Comparison of ENCODE assay signal across 14 mouse cellular contexts in genomic region chr9:41011512-41012436, GRCm38 (mm10). TPM values are rescaled to one million over a fixed set of nuclear protein-coding genes. Genes with fewer than 3 reads are reported as not detected.
DNase-seq lines count a peak whose midpoint lies in the region; ATAC-seq lines count a peak whose summit lies in the region.
"Had no signal": no experiment of that assay in that cellular context is flagged by ENCODE, and none has a peak within 500 bp of the region (broad histone marks: within the 10 kb centered on the region; RNA-seq: fewer than 3 reads in every experiment).

No protein-coding gene starts in this region.

- DNase-seq in retina, postnatal 1 day, result peak; percentile 39
- no peak for DNase-seq in retina, embryonic 14.5 days (ENCODE audit: low spot score)
- DNase-seq in hindbrain, embryonic 11.5 days (ENCODE audit: low spot score), result peak; percentile 61
- DNase-seq in gastrocnemius, postnatal 14 days, result no peak
- DNase-seq in cerebellum, adult 11-12 months, result no peak

- peak overlapping the region; percentile 75 for H3K27ac ChIP-seq in hindbrain, embryonic 11.5 days (ENCODE audit: low read depth, low read length)
- peak overlapping the region; percentile 92 for H3K27ac ChIP-seq in midbrain, embryonic 12.5 days (replicated peaks)
- H3K27ac ChIP-seq in kidney, embryonic 14.5 days (ENCODE audit: low read depth, low read length), result no peak overlapping the region
- H3K27ac ChIP-seq: heart, embryonic 13.5 days; intestine, embryonic 15.5 days; macrophage had no signal

- no peak overlapping the region for H3K9ac ChIP-seq in hindbrain, embryonic 11.5 days (ENCODE audit: low read depth, low read length)
- H3K9ac ChIP-seq in midbrain, embryonic 12.5 days (replicated peaks), result no peak overlapping the region
- no peak overlapping the region for H3K9ac ChIP-seq in kidney, embryonic 14.5 days (ENCODE audit: low read depth, low read length)
- H3K9ac ChIP-seq: heart, embryonic 13.5 days; intestine, embryonic 15.5 days had no signal

- H3K4me3 ChIP-seq in hindbrain, embryonic 11.5 days (ENCODE audit: low read depth, low read length), result no peak overlapping the region
- no peak overlapping the region for H3K4me3 ChIP-seq in midbrain, embryonic 12.5 days
- no peak overlapping the region for H3K4me3 ChIP-seq in kidney, embryonic 14.5 days (ENCODE audit: low read length)
- H3K4me3 ChIP-seq: heart, embryonic 13.5 days; intestine, embryonic 15.5 days had no signal

- intact Hi-C loops in gastrocnemius, postnatal 14 days (cut with DNase I; ENCODE audit: low total_unique reads), result no loop called here

- no peaks in the 10 kb centered on the region for H3K9me3 ChIP-seq in hindbrain, embryonic 11.5 days (ENCODE audit: control insufficient read depth, low read length)
- no peaks in the 10 kb centered on the region for H3K9me3 ChIP-seq in midbrain, embryonic 12.5 days
- H3K9me3 ChIP-seq in kidney, embryonic 14.5 days (ENCODE audit: control insufficient read depth, low read length), result no peaks in the 10 kb centered on the region
- H3K9me3 ChIP-seq: heart, embryonic 13.5 days; intestine, embryonic 15.5 days had no signal

- peak; percentile 89 for ATAC-seq in hindbrain, embryonic 11.5 days (ENCODE audit: low FRiP score)
- ATAC-seq in midbrain, embryonic 12.5 days (ENCODE audit: low FRiP score, low read depth), result peak; percentile 91
- no peak for ATAC-seq in erythroid progenitor cell, adult 5-6 weeks (replicated peaks; ENCODE audit: low FRiP score, poor library complexity, severe bottlenecking)
- ATAC-seq in kidney, embryonic 14.5 days (ENCODE audit: low FRiP score, low TSS enrichment), result no peak
- ATAC-seq: intestine, embryonic 15.5 days had no signal

- 40% methylated on average over 13 of the region's 13 CpGs for WGBS in hindbrain, embryonic 11.5 days
- whole genome bisulfite sequencing in midbrain, embryonic 12.5 days, result 21% methylated on average over 13 of the region's 13 CpGs
- WGBS in kidney, embryonic 14.5 days, result 60% methylated on average over 13 of the region's 13 CpGs

- H3K27me3 ChIP-seq in hindbrain, embryonic 11.5 days (ENCODE audit: control insufficient read depth, insufficient read depth, low read length), result no peaks in the 10 kb centered on the region
- no peaks in the 10 kb centered on the region for H3K27me3 ChIP-seq in midbrain, embryonic 12.5 days
- no peaks in the 10 kb centered on the region for H3K27me3 ChIP-seq in kidney, embryonic 14.5 days (ENCODE audit: control insufficient read depth, insufficient read depth, low read length)
- H3K27me3 ChIP-seq: heart, embryonic 13.5 days; intestine, embryonic 15.5 days had no signal

- no peak overlapping the region; the same call in 1 of the 2 replicates for H3K4me2 ChIP-seq in hindbrain, embryonic 11.5 days (replicated peaks; ENCODE audit: low read depth, low read length)
- H3K4me2 ChIP-seq in midbrain, embryonic 12.5 days (replicated peaks), result peak overlapping the region; percentile 32
- no peak overlapping the region for H3K4me2 ChIP-seq in kidney, embryonic 14.5 days (replicated peaks; ENCODE audit: low read depth, low read length)
- H3K4me2 ChIP-seq: heart, embryonic 13.5 days; intestine, embryonic 15.5 days; liver, embryonic 11.5 days had no signal

- peaks cover 6% of the 10 kb centered on the region; the same call in 1 of the 2 replicates for H3K4me1 ChIP-seq in hindbrain, embryonic 11.5 days (replicated peaks; ENCODE audit: control insufficient read depth, insufficient read depth, low read length)
- H3K4me1 ChIP-seq in midbrain, embryonic 12.5 days, result peaks cover 49% of the 10 kb centered on the region
- no peaks in the 10 kb centered on the region for H3K4me1 ChIP-seq in kidney, embryonic 14.5 days (ENCODE audit: control insufficient read depth, insufficient read depth, low read length)
- H3K4me1 ChIP-seq: heart, embryonic 13.5 days; intestine, embryonic 15.5 days had no signal

- H3K36me3 ChIP-seq in hindbrain, embryonic 11.5 days (ENCODE audit: control insufficient read depth, insufficient read depth, low read length), result no peaks in the 10 kb centered on the region
- H3K36me3 ChIP-seq in midbrain, embryonic 12.5 days, result no peaks in the 10 kb centered on the region
- no peaks in the 10 kb centered on the region; the same call in 1 of the 2 replicates for H3K36me3 ChIP-seq in kidney, embryonic 14.5 days (ENCODE audit: control insufficient read depth, insufficient read depth, low read length)
- H3K36me3 ChIP-seq: intestine, embryonic 15.5 days had no signal

RNA-seq across cellular contexts. Expression of gene Crtam, which starts 7.3 kb away (rescaled TPM):
- 0.06 and 0.17 TPM in 2 replicates for polyA plus RNA-seq in hindbrain, embryonic 11.5 days (2014; fragmentation: Nextera tagmentation; extraction: Ambion mirVana)
- polyA plus RNA-seq in midbrain, embryonic 12.5 days (2016; fragmentation: Nextera tagmentation; extraction: Ambion mirVana), result not detected in 2 replicates
- total RNA-seq in gastrocnemius, postnatal 14 days (2021), result not detected
- total RNA-seq in erythroid progenitor cell, adult 5-6 weeks (2015; ENCODE audit: low replicate concordance), result not detected in 2 replicates
- 0.26 TPM in 1 of 2 replicates, not detected in the other for total RNA-seq in erythroid progenitor cell, adult 5-6 weeks (2017; ENCODE audit: low replicate concordance)
- polyA plus RNA-seq in kidney, embryonic 14.5 days (2014; fragmentation: Nextera tagmentation; extraction: Ambion mirVana), result 0.15 and 0.17 TPM in 2 replicates
- total RNA-seq: layer of hippocampus, postnatal 14 days had no signal
- polyA plus RNA-seq: heart, embryonic 13.5 days; macrophage had no signal

RNA-seq across cellular contexts. Expression of gene Jhy, which starts 47.9 kb away (rescaled TPM):
- polyA plus RNA-seq in hindbrain, embryonic 11.5 days (2014; fragmentation: Nextera tagmentation; extraction: Ambion mirVana), result 1.8 and 2.0 TPM in 2 replicates
- polyA plus RNA-seq in midbrain, embryonic 12.5 days (2016; fragmentation: Nextera tagmentation; extraction: Ambion mirVana), result 1.5 and 2.7 TPM in 2 replicates
- total RNA-seq in gastrocnemius, postnatal 14 days (2021), result not detected
- not detected in 2 replicates for total RNA-seq in erythroid progenitor cell, adult 5-6 weeks (2015; ENCODE audit: low replicate concordance)
- not detected in 2 replicates for total RNA-seq in erythroid progenitor cell, adult 5-6 weeks (2017; ENCODE audit: low replicate concordance)
- polyA plus RNA-seq in kidney, embryonic 14.5 days (2014; fragmentation: Nextera tagmentation; extraction: Ambion mirVana), result 0.34 and 0.60 TPM in 2 replicates
- total RNA-seq: common myeloid progenitor, adult 5-6 weeks had no signal
- polyA plus RNA-seq: heart, embryonic 13.5 days; liver, embryonic 11.5 days; macrophage had no signal

Comparison
In these comparisons a context has a peak if more than half of its experiments do, and no peak if none do; other contexts are left out.
1. DNase-seq: peak in retina, postnatal 1 day (single experiment) and hindbrain, embryonic 11.5 days (single experiment); none in retina, embryonic 14.5 days (single experiment), gastrocnemius, postnatal 14 days (single experiment) and cerebellum, adult 11-12 months (single experiment).
2. ATAC-seq: peak in hindbrain, embryonic 11.5 days (single experiment) and midbrain, embryonic 12.5 days (single experiment); none in erythroid progenitor cell, adult 5-6 weeks (single experiment) and kidney, embryonic 14.5 days (single experiment).